18 mouse cellular contexts compared by ENCODE assay signal in genomic region chr7:74667106-74667505, GRCm38 (mm10).
DNase-seq lines count a peak whose midpoint lies in the region; ATAC-seq and TF ChIP-seq lines count a peak whose summit lies in the region.
"Had no signal": no experiment of that assay in that cellular context is flagged by ENCODE, and none has a peak within 500 bp of the region (broad histone marks: within the 10 kb centered on the region; RNA-seq: fewer than 3 reads in every experiment).

No protein-coding gene starts in this region.

- H3K27ac ChIP-seq in gastrocnemius, adult 2 months, result no peak overlapping the region
- no peak overlapping the region for H3K27ac ChIP-seq in limb, embryonic 15.5 days
- no peak overlapping the region for H3K27ac ChIP-seq in limb, embryonic 10.5 days
- no peak overlapping the region for H3K27ac ChIP-seq in kidney, embryonic 14.5 days (ENCODE audit: low read depth, low read length)
- H3K27ac ChIP-seq: embryonic facial prominence, embryonic 15.5 days; forebrain, embryonic 13.5 days; heart, embryonic 10.5 days; left cerebral cortex, adult 2 months; midbrain, embryonic 15.5 days had no signal

- no peak overlapping the region for H3K4me3 ChIP-seq in gastrocnemius, adult 2 months
- no peak overlapping the region for H3K4me3 ChIP-seq in limb, embryonic 15.5 days
- no peak overlapping the region for H3K4me3 ChIP-seq in limb, embryonic 10.5 days
- H3K4me3 ChIP-seq in kidney, embryonic 14.5 days (ENCODE audit: low read length), result no peak overlapping the region
- H3K4me3 ChIP-seq: embryonic facial prominence, embryonic 15.5 days; forebrain, embryonic 13.5 days; heart, embryonic 10.5 days; left cerebral cortex, adult 2 months; midbrain, embryonic 15.5 days had no signal

- H3K9ac ChIP-seq in limb, embryonic 15.5 days, result no peak overlapping the region
- H3K9ac ChIP-seq in kidney, embryonic 14.5 days (ENCODE audit: low read depth, low read length), result no peak overlapping the region
- H3K9ac ChIP-seq: embryonic facial prominence, embryonic 15.5 days; forebrain, embryonic 13.5 days; lung, embryonic 14.5 days; midbrain, embryonic 15.5 days had no signal

- no peaks in the 10 kb centered on the region for H3K36me3 ChIP-seq in limb, embryonic 15.5 days
- H3K36me3 ChIP-seq in limb, embryonic 10.5 days, result no peaks in the 10 kb centered on the region
- no peaks in the 10 kb centered on the region for H3K36me3 ChIP-seq in kidney, embryonic 14.5 days (ENCODE audit: control insufficient read depth, insufficient read depth, low read length)
- H3K36me3 ChIP-seq: embryonic facial prominence, embryonic 15.5 days; heart, embryonic 10.5 days; midbrain, embryonic 15.5 days had no signal

- DNase-seq in gastrocnemius, postnatal 14 days, result peak; percentile 4
- no peak for DNase-seq in gastrocnemius, adult 2 months
- DNase-seq in limb, embryonic 10.5 days (ENCODE audit: low spot score), result no peak
- DNase-seq in R1 (ENCODE audit: low read depth, low spot score), result peak; percentile 73
- peak; percentile 29 to 45 for DNase-seq in layer of hippocampus, adult 8-10 months (ENCODE audit: low spot score in 2 of 2)
- DNase-seq: adrenal gland, postnatal 14 days; liver; lung, embryonic 14.5 days; thymus, postnatal 36 days had no signal

- no peaks in the 10 kb centered on the region for H3K4me1 ChIP-seq in limb, embryonic 15.5 days
- H3K4me1 ChIP-seq in limb, embryonic 10.5 days, result no peaks in the 10 kb centered on the region
- H3K4me1 ChIP-seq in kidney, embryonic 14.5 days (ENCODE audit: control insufficient read depth, insufficient read depth, low read length), result no peaks in the 10 kb centered on the region
- H3K4me1 ChIP-seq: embryonic facial prominence, embryonic 15.5 days; forebrain, embryonic 13.5 days; midbrain, embryonic 15.5 days had no signal

- 72% methylated on average over 3 of the region's 3 CpGs for whole genome bisulfite sequencing in limb, embryonic 15.5 days
- WGBS in limb, embryonic 10.5 days, result 69% methylated on average over 3 of the region's 3 CpGs
- 64% methylated on average over 3 of the region's 3 CpGs for WGBS in kidney, embryonic 14.5 days

- intact Hi-C loops in gastrocnemius, postnatal 14 days (cut with DNase I; ENCODE audit: low total_unique reads), result no loop called here
- intact Hi-C loops in gastrocnemius, adult 2 months (cut with DNase I), result no loop called here

- no peak overlapping the region for H3K4me2 ChIP-seq in limb, embryonic 15.5 days
- no peak overlapping the region for H3K4me2 ChIP-seq in kidney, embryonic 14.5 days (replicated peaks; ENCODE audit: low read depth, low read length)
- H3K4me2 ChIP-seq: embryonic facial prominence, embryonic 15.5 days; forebrain, embryonic 13.5 days; lung, embryonic 14.5 days; midbrain, embryonic 15.5 days had no signal

- H3K27me3 ChIP-seq in limb, embryonic 15.5 days, result no peaks in the 10 kb centered on the region
- no peaks in the 10 kb centered on the region for H3K27me3 ChIP-seq in limb, embryonic 10.5 days (ENCODE audit: low read depth, poor library complexity, severe bottlenecking)
- no peaks in the 10 kb centered on the region for H3K27me3 ChIP-seq in kidney, embryonic 14.5 days (ENCODE audit: control insufficient read depth, insufficient read depth, low read length)
- H3K27me3 ChIP-seq: embryonic facial prominence, embryonic 15.5 days; forebrain, embryonic 13.5 days; midbrain, embryonic 15.5 days had no signal

- 0 out of 2 replicates have a peak, but pooled peaks have one; percentile 40 for ATAC-seq in limb, embryonic 15.5 days (ENCODE audit: insufficient number of reproducible peaks, low FRiP score, low TSS enrichment, low read depth)
- ATAC-seq in granulocyte monocyte progenitor cell, adult 5-6 weeks (replicated peaks; ENCODE audit: poor library complexity, severe bottlenecking), result no peak
- ATAC-seq in kidney, embryonic 14.5 days (ENCODE audit: low FRiP score, low TSS enrichment), result no peak
- ATAC-seq: forebrain, embryonic 13.5 days; inflammation-experienced regulatory T-cells, adult 6 months; midbrain, embryonic 15.5 days had no signal

- TF ChIP-seq CTCF in gastrocnemius, adult 2 months (IDR thresholded peaks at IDR 0.05), result no peak

- H3K9me3 ChIP-seq in limb, embryonic 15.5 days, result no peaks in the 10 kb centered on the region
- no peaks in the 10 kb centered on the region for H3K9me3 ChIP-seq in limb, embryonic 10.5 days (replicated peaks)
- no peaks in the 10 kb centered on the region for H3K9me3 ChIP-seq in kidney, embryonic 14.5 days (ENCODE audit: control insufficient read depth, low read length)
- H3K9me3 ChIP-seq: embryonic facial prominence, embryonic 15.5 days; forebrain, embryonic 13.5 days; heart, embryonic 10.5 days; midbrain, embryonic 15.5 days had no signal

Comparison
In these comparisons a context has a peak if more than half of its experiments do, and no peak if none do; other contexts are left out.
1. DNase-seq: peak in gastrocnemius, postnatal 14 days (single experiment), R1 (single experiment) and layer of hippocampus, adult 8-10 months (2 of 2); none in gastrocnemius, adult 2 months (single experiment) and limb, embryonic 10.5 days (single experiment).